Mouse (Mus musculus): ENCODE results near the gene Treh. TPM values are rescaled to one million over a fixed set of nuclear protein-coding genes. Genes with fewer than 3 reads are reported as not detected.
"Not testable (repeated sequence)": the region's sequence is repeated elsewhere in the genome, so short reads cannot be mapped to it uniquely, and the experiment has no call there.

The Treh gene
- not detected in 2 replicates for polyA plus RNA-seq (2014; fragmentation: Nextera tagmentation; extraction: Ambion mirVana)

GRCm38 (mm10) chr9:44673005-44673404, at the start of gene Treh:
Gene Treh (plus strand): TSS chr9:44673233.
- H3K4me2 ChIP-seq (ENCODE audit: low read depth, low read length), result no peak within 1 kb of the TSS
- H3K4me1 ChIP-seq (ENCODE audit: control insufficient read depth, insufficient read depth, low read length), result no peaks in the 10 kb centered on the region
- H3K9me3 ChIP-seq (ENCODE audit: control insufficient read depth, low read length), result no peaks in the 10 kb centered on the region
- no peak within 1 kb of the TSS for H3K27ac ChIP-seq (ENCODE audit: low read depth, low read length)
- H3K36me3 ChIP-seq (ENCODE audit: control insufficient read depth, insufficient read depth, low read length), result no peaks in the 10 kb centered on the region
- H3K27me3 ChIP-seq (ENCODE audit: control insufficient read depth, insufficient read depth, low read length), result no peaks in the 10 kb centered on the region
- 79% methylated on average over 3 of the region's 3 CpGs for WGBS
- no peak for ATAC-seq (ENCODE audit: low read depth)
- H3K9ac ChIP-seq (replicated peaks; ENCODE audit: low read depth, low read length), result no peak within 1 kb of the TSS
- H3K4me3 ChIP-seq (ENCODE audit: low read depth, low read length), result no peak within 1 kb of the TSS

GRCm38 (mm10) chr9:44624390-44624789, 48.6 kb upstream of the Treh start:
- H3K36me3 ChIP-seq (ENCODE audit: control insufficient read depth, insufficient read depth, low read length), result peaks cover 59% of the 10 kb centered on the region
- no peak overlapping the region for H3K4me3 ChIP-seq (ENCODE audit: low read depth, low read length)
- no peaks in the 10 kb centered on the region for H3K9me3 ChIP-seq (ENCODE audit: control insufficient read depth, low read length)
- H3K9ac ChIP-seq (replicated peaks; ENCODE audit: low read depth, low read length), result no peak overlapping the region
- no peaks in the 10 kb centered on the region; the same call in 1 of the 2 replicates for H3K4me1 ChIP-seq (ENCODE audit: control insufficient read depth, insufficient read depth, low read length)
- no peak overlapping the region for H3K27ac ChIP-seq (ENCODE audit: low read depth, low read length)
- no peak for ATAC-seq (ENCODE audit: low read depth)
- H3K4me2 ChIP-seq (ENCODE audit: low read depth, low read length), result no peak overlapping the region
- 72% methylated on average over 5 of the region's 5 CpGs for WGBS
- no peaks in the 10 kb centered on the region for H3K27me3 ChIP-seq (ENCODE audit: control insufficient read depth, insufficient read depth, low read length)

GRCm38 (mm10) chr9:44626268-44626667, 46.8 kb upstream of the Treh start:
- Histone ChIP-seq H3K4me3 (ENCODE audit: low read depth, low read length) (no peak overlapping the region), H3K4me1 (ENCODE audit: control insufficient read depth, insufficient read depth, low read length) (no peaks in the 10 kb centered on the region), H3K9me3 (ENCODE audit: control insufficient read depth, low read length) (no peaks in the 10 kb centered on the region), H3K36me3 (ENCODE audit: control insufficient read depth, insufficient read depth, low read length) (peaks cover 67% of the 10 kb centered on the region), H3K27me3 (ENCODE audit: control insufficient read depth, insufficient read depth, low read length) (no peaks in the 10 kb centered on the region), H3K4me2 (ENCODE audit: low read depth, low read length) (no peak overlapping the region), H3K9ac (replicated peaks; ENCODE audit: low read depth, low read length) (no peak overlapping the region), H3K27ac (ENCODE audit: low read depth, low read length) (no peak overlapping the region)
- 97% methylated on average over 5 of the region's 5 CpGs for WGBS
- ATAC-seq (ENCODE audit: low read depth), result no peak

GRCm38 (mm10) chr9:44637551-44638169, 35.4 kb upstream of the Treh start:
- no peak overlapping the region for H3K4me2 ChIP-seq (ENCODE audit: low read depth, low read length)
- no peaks in the 10 kb centered on the region for H3K27me3 ChIP-seq (ENCODE audit: control insufficient read depth, insufficient read depth, low read length)
- no peaks in the 10 kb centered on the region for H3K4me1 ChIP-seq (ENCODE audit: control insufficient read depth, insufficient read depth, low read length)
- H3K27ac ChIP-seq (ENCODE audit: low read depth, low read length), result no peak overlapping the region
- no peak for ATAC-seq (ENCODE audit: low read depth)
- H3K36me3 ChIP-seq (ENCODE audit: control insufficient read depth, insufficient read depth, low read length), result peaks cover 49% of the 10 kb centered on the region
- H3K9me3 ChIP-seq (ENCODE audit: control insufficient read depth, low read length), result no peaks in the 10 kb centered on the region
- H3K9ac ChIP-seq (replicated peaks; ENCODE audit: low read depth, low read length), result no peak overlapping the region
- 72% methylated on average over 15 of the region's 15 CpGs for WGBS
- H3K4me3 ChIP-seq (ENCODE audit: low read depth, low read length), result no peak overlapping the region

GRCm38 (mm10) chr9:44638726-44639125, 34.3 kb upstream of the Treh start:
- peaks cover 43% of the 10 kb centered on the region for H3K36me3 ChIP-seq (ENCODE audit: control insufficient read depth, insufficient read depth, low read length)
- not testable (repeated sequence) for ATAC-seq (ENCODE audit: low read depth); H3K4me2 ChIP-seq (ENCODE audit: low read depth, low read length)

GRCm38 (mm10) chr9:44640028-44640427, 33.0 kb upstream of the Treh start:
- H3K27ac ChIP-seq (ENCODE audit: low read depth, low read length); H3K4me2 ChIP-seq (ENCODE audit: low read depth, low read length); H3K4me3 ChIP-seq (ENCODE audit: low read depth, low read length); H3K9me3 ChIP-seq (ENCODE audit: control insufficient read depth, low read length); H3K9ac ChIP-seq (replicated peaks; ENCODE audit: low read depth, low read length); ATAC-seq (ENCODE audit: low read depth); H3K4me1 ChIP-seq (ENCODE audit: control insufficient read depth, insufficient read depth, low read length); H3K27me3 ChIP-seq (ENCODE audit: control insufficient read depth, insufficient read depth, low read length): not testable (repeated sequence)
- WGBS, result 88% methylated on average over 1 of the region's 1 CpGs
- H3K36me3 ChIP-seq (ENCODE audit: control insufficient read depth, insufficient read depth, low read length), result peaks cover 32% of the 10 kb centered on the region

More at GRCm38 (mm10) chr9:44638726-44639125, 34.3 kb upstream of the Treh start:
- H3K4me1 ChIP-seq (ENCODE audit: control insufficient read depth, insufficient read depth, low read length); H3K27me3 ChIP-seq (ENCODE audit: control insufficient read depth, insufficient read depth, low read length); H3K4me3 ChIP-seq (ENCODE audit: low read depth, low read length); H3K9me3 ChIP-seq (ENCODE audit: control insufficient read depth, low read length); H3K27ac ChIP-seq (ENCODE audit: low read depth, low read length); H3K9ac ChIP-seq (replicated peaks; ENCODE audit: low read depth, low read length): not testable (repeated sequence)
- 97% methylated on average over 9 of the region's 9 CpGs for WGBS

- H3K9ac ChIP-seq (replicated peaks; ENCODE audit: low read depth, low read length), result no peak overlapping the region
- H3K36me3 ChIP-seq (ENCODE audit: control insufficient read depth, insufficient read depth, low read length), result peaks cover 24% of the 10 kb centered on the region
- H3K4me3 ChIP-seq (ENCODE audit: low read depth, low read length), result no peak overlapping the region
- no peaks in the 10 kb centered on the region for H3K27me3 ChIP-seq (ENCODE audit: control insufficient read depth, insufficient read depth, low read length)
- WGBS, result 93% methylated on average over 3 of the region's 3 CpGs
- no peak overlapping the region for H3K27ac ChIP-seq (ENCODE audit: low read depth, low read length)
- no peaks in the 10 kb centered on the region for H3K4me1 ChIP-seq (ENCODE audit: control insufficient read depth, insufficient read depth, low read length)
- no peaks in the 10 kb centered on the region for H3K9me3 ChIP-seq (ENCODE audit: control insufficient read depth, low read length)
- no peak overlapping the region for H3K4me2 ChIP-seq (ENCODE audit: low read depth, low read length)
- ATAC-seq (ENCODE audit: low read depth), result no peak
These were observed 32.2 kb upstream of the Treh start for GRCm38 (mm10) chr9:44640646-44641357.

GRCm38 (mm10) chr9:44641616-44642015, 31.4 kb upstream of the Treh start:
- H3K27ac ChIP-seq (ENCODE audit: low read depth, low read length), result no peak overlapping the region
- H3K4me3 ChIP-seq (ENCODE audit: low read depth, low read length), result no peak overlapping the region
- WGBS, result 94% methylated on average over 2 of the region's 2 CpGs
- no peak for ATAC-seq (ENCODE audit: low read depth)
- no peak overlapping the region for H3K9ac ChIP-seq (replicated peaks; ENCODE audit: low read depth, low read length)
- peaks cover 18% of the 10 kb centered on the region for H3K36me3 ChIP-seq (ENCODE audit: control insufficient read depth, insufficient read depth, low read length)
- H3K9me3 ChIP-seq (ENCODE audit: control insufficient read depth, low read length), result no peaks in the 10 kb centered on the region
- H3K4me1 ChIP-seq (ENCODE audit: control insufficient read depth, insufficient read depth, low read length), result no peaks in the 10 kb centered on the region
- H3K27me3 ChIP-seq (ENCODE audit: control insufficient read depth, insufficient read depth, low read length), result no peaks in the 10 kb centered on the region
- H3K4me2 ChIP-seq (ENCODE audit: low read depth, low read length), result no peak overlapping the region

GRCm38 (mm10) chr9:44643103-44643502, 29.9 kb upstream of the Treh start:
- Histone ChIP-seq H3K27me3 (ENCODE audit: control insufficient read depth, insufficient read depth, low read length) (no peaks in the 10 kb centered on the region), H3K4me1 (ENCODE audit: control insufficient read depth, insufficient read depth, low read length) (no peaks in the 10 kb centered on the region), H3K27ac (ENCODE audit: low read depth, low read length) (no peak overlapping the region), H3K4me2 (ENCODE audit: low read depth, low read length) (no peak overlapping the region), H3K4me3 (ENCODE audit: low read depth, low read length) (no peak overlapping the region), H3K36me3 (ENCODE audit: control insufficient read depth, insufficient read depth, low read length) (peaks cover 6% of the 10 kb centered on the region), H3K9me3 (ENCODE audit: control insufficient read depth, low read length) (no peaks in the 10 kb centered on the region), H3K9ac (replicated peaks; ENCODE audit: low read depth, low read length) (no peak overlapping the region)
- WGBS, result 97% methylated on average over 7 of the region's 7 CpGs
- ATAC-seq (ENCODE audit: low read depth), result no peak
